1 mouse cellular context compared by ENCODE assay signal in genomic region chr10:91171455-91172328, GRCm38 (mm10).
A peak's percentile ranks its signal among the peaks of the same experiment; 100 is the strongest.
TF ChIP-seq lines count a peak whose summit lies in the region.

No protein-coding gene starts in this region.

TF ChIP-seq in MEL, 35 proteins besides CTCF, POLR2A, EP300 and RAD21 (continued from another document):
- TF ChIP-seq GABPA (IDR thresholded peaks at IDR 0.05; ENCODE audit: low read depth, low read length) (no peak), MYC (IDR thresholded peaks at IDR 0.05; ENCODE audit: low read depth, low read length) (peak; percentile 77), NELFE (IDR thresholded peaks at IDR 0.05; ENCODE audit: low read depth, low read length) (peak; percentile 94), RCOR1 (IDR thresholded peaks at IDR 0.05; ENCODE audit: low read depth, low read length) (0 out of 2 replicates have a peak, but pooled peaks have one; percentile 40), TCF12 (IDR thresholded peaks at IDR 0.05; ENCODE audit: low read depth, low read length) (peak; percentile 61), ZMIZ1 (IDR thresholded peaks at IDR 0.05; ENCODE audit: low read depth, low read length) (peak; percentile 90)
